In genomic region chr2:45136783-45137182, GRCm38 (mm10) we compare ENCODE assay signal across 10 mouse cellular contexts.
"Had no signal": no experiment of that assay in that cellular context is flagged by ENCODE, and none has a peak within 500 bp of the region (broad histone marks: within the 10 kb centered on the region; RNA-seq: fewer than 3 reads in every experiment).

No protein-coding gene starts in this region.

- ATAC-seq: liver, postnatal 0 days had no signal

- DNase-seq: kidney, adult 11 months; kidney, adult 9 months; kidney, postnatal 36 days; layer of hippocampus, adult 9-11 months; liver, embryonic 13.5 days; liver, postnatal 0 days; lung, postnatal 14 days; right cerebral cortex, adult 18-20 months; right cerebral cortex, postnatal 25 days; thymus, postnatal 4 days had no signal
